9 mouse cellular contexts compared by ENCODE assay signal in the genomic region with DNA sequence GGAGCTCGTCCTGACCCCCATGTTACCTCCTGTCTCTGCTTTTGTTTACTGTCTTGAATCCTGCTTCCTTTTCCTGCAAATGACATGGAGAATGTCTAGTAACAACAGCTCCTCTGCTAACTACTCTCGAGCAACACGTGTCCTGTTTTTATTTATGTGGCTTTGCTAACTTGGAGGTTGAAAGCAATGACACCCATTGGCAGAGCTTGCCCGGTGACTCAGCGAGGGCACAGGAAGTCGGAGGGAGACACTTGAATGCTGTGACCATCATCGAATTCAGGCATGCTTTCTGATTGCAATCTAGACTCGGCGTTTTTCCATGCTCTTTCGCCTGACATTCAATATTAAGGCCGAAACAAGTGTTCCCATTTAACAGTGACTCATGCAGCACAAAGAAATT.
DNase-seq lines count a peak whose midpoint lies in the region; ATAC-seq and TF ChIP-seq lines count a peak whose summit lies in the region.
"Had no signal": no experiment of that assay in that cellular context is flagged by ENCODE, and none has a peak within 500 bp of the region (broad histone marks: within the 10 kb centered on the region; RNA-seq: fewer than 3 reads in every experiment).

No protein-coding gene starts in this region.

- H3K4me2 ChIP-seq in forebrain, postnatal 0 days (ENCODE audit: low read depth) = no peak overlapping the region

- no peaks in the 10 kb centered on the region for H3K36me3 ChIP-seq in forebrain, postnatal 0 days (ENCODE audit: insufficient read depth)

- no peak for TF ChIP-seq CTCF in gastrocnemius, adult 2 months (IDR thresholded peaks at IDR 0.05)
- no peak for TF ChIP-seq CTCF in forebrain, postnatal 0 days (IDR thresholded peaks at IDR 0.05; ENCODE audit: low read depth)

- no peaks in the 10 kb centered on the region for H3K9me3 ChIP-seq in forebrain, postnatal 0 days (ENCODE audit: low read length)

- H3K4me1 ChIP-seq in brown adipose tissue, adult 24 weeks (ENCODE audit: control insufficient read depth, insufficient read depth, insufficient read length, low read length) = peaks cover 28% of the 10 kb centered on the region
- no peaks in the 10 kb centered on the region for H3K4me1 ChIP-seq in forebrain, postnatal 0 days (ENCODE audit: insufficient read depth)

- ATAC-seq in forebrain, postnatal 0 days = no peak

- H3K4me3 ChIP-seq in gastrocnemius, adult 2 months = peak overlapping the region; percentile 25
- H3K4me3 ChIP-seq in brown adipose tissue, adult 24 weeks (ENCODE audit: insufficient read depth, low read depth, low read length) = no peak overlapping the region
- H3K4me3 ChIP-seq in forebrain, postnatal 0 days (ENCODE audit: low read depth, low read length) = no peak overlapping the region

- H3K27me3 ChIP-seq in forebrain, postnatal 0 days (ENCODE audit: insufficient read depth, low read length) = no peaks in the 10 kb centered on the region

- peak overlapping the region; percentile 49 for H3K27ac ChIP-seq in gastrocnemius, adult 2 months
- peak overlapping the region; percentile 6; the same call in 1 of the 2 replicates for H3K27ac ChIP-seq in brown adipose tissue, adult 24 weeks (replicated peaks; ENCODE audit: low read depth, low read length)
- H3K27ac ChIP-seq in forebrain, postnatal 0 days (ENCODE audit: low read depth, low read length) = no peak overlapping the region
- H3K27ac ChIP-seq: macrophage had no signal

- no peak overlapping the region for H3K9ac ChIP-seq in forebrain, postnatal 0 days

- intact Hi-C loops in gastrocnemius, adult 2 months (cut with DNase I) = no loop called here

- 83% methylated on average over 11 of the region's 11 CpGs for WGBS in forebrain, postnatal 0 days

- peak; percentile 36 for DNase-seq in gastrocnemius, adult 2 months
- no peak for DNase-seq in gastrocnemius, postnatal 4 days (ENCODE audit: low spot score in 2 of 2)
- peak; percentile 60 for DNase-seq in 3134 (ENCODE audit: extremely low read depth, insufficient read length, low spot score)
- peak; percentile 54 for DNase-seq in kidney, postnatal 14 days
- DNase-seq in layer of hippocampus, adult 9-11 months = no peak
- DNase-seq in forebrain, postnatal 0 days = no peak
- DNase-seq in frontal cortex, postnatal 10 days (ENCODE audit: low spot score in 2 of 2) = no peak

Comparison
In these comparisons a context has a peak if more than half of its experiments do, and no peak if none do; other contexts are left out.
1. DNase-seq: peak in gastrocnemius, adult 2 months (single experiment), 3134 (single experiment) and kidney, postnatal 14 days (single experiment); none in gastrocnemius, postnatal 4 days (0 of 2), layer of hippocampus, adult 9-11 months (single experiment), forebrain, postnatal 0 days (single experiment) and frontal cortex, postnatal 10 days (0 of 2).